Mouse (Mus musculus): ENCODE results near the gene Hic2.

GRCm38 (mm10) chr16:17220127-17220733 lies 13.1 kb upstream of the Hic2 start:
- TF ChIP-seq CTCF (IDR thresholded peaks at IDR 0.05; ENCODE audit: borderline replicate concordance, insufficient read depth, low read depth, low read length) (no peak), POLR2A (IDR thresholded peaks at IDR 0.05; ENCODE audit: borderline replicate concordance, insufficient read depth, low read length) (no peak)
